Mouse (Mus musculus) intestine, postnatal 0 days (tissue): ENCODE data around the gene Nfkbid. TPM values are rescaled to one million over a fixed set of nuclear protein-coding genes. Genes with fewer than 3 reads are reported as not detected.

Experiments
- ATAC-seq: fragments of 200-750 bp; cut with Nextera tagmentation; 2 replicates; pipeline ENCODE4 v1.8.0; 2017; ENCODE audit warnings: mild to moderate bottlenecking, moderate TSS enrichment, moderate library complexity
- H3K27ac ChIP-seq: fragments of 300-500 bp; sonication (generic); 2 replicates; pipeline ENCODE4 v1.5.1; 2014; ENCODE audit warnings: mild to moderate bottlenecking, low read depth, low read length, moderate library complexity
- H3K27me3 ChIP-seq: fragments of 300-500 bp; sonication (generic); replicated peaks from 2 replicates; pipeline ENCODE4 v1.6.1; 2014; ENCODE audit warnings: low read length, mixed read lengths; ENCODE audit not compliant: control insufficient read depth, insufficient read depth
- H3K36me3 ChIP-seq: fragments of 300-500 bp; sonication (generic); 2 replicates; pipeline ENCODE4 v1.6.1; 2014; ENCODE audit warnings: mild to moderate bottlenecking, moderate library complexity; ENCODE audit not compliant: control insufficient read depth, insufficient read depth
- H3K4me1 ChIP-seq: fragments of 300-500 bp; sonication (generic); replicated peaks from 2 replicates; pipeline ENCODE4 v1.6.1; 2014; ENCODE audit warnings: antibody characterized with exemption, low read length, mixed read lengths; ENCODE audit not compliant: control insufficient read depth, insufficient read depth
- H3K4me2 ChIP-seq: fragments of 300-500 bp; sonication (generic); replicated peaks from 2 replicates; pipeline ENCODE4 v1.6.1; 2014; ENCODE audit warnings: low read depth, mild to moderate bottlenecking, moderate library complexity
- H3K4me3 ChIP-seq: fragments of 300-500 bp; sonication (generic); 2 replicates; pipeline ENCODE4 v1.5.1; 2014; ENCODE audit warnings: low read depth, low read length
- H3K9ac ChIP-seq: fragments of 300-500 bp; sonication (generic); 2 replicates; pipeline ENCODE4 v1.6.1; 2014; ENCODE audit warnings: mild to moderate bottlenecking, low read depth, low read length
- H3K9me3 ChIP-seq: fragments of 300-500 bp; sonication (generic); 2 replicates; pipeline ENCODE4 v1.6.1; 2016; ENCODE audit warnings: mixed run types; ENCODE audit not compliant: control insufficient read depth
- CTCF ChIP-seq: sonication (generic); IDR thresholded peaks from 2 replicates; pipeline ENCODE4 v1.5.1; 2016; ENCODE audit warnings: low read depth, mild to moderate bottlenecking, control low read depth, antibody characterized with exemption, moderate library complexity
- WGBS: fragments of 180-500 bp; shearing (Covaris S2); extraction: QIAGEN DNeasy Blood & Tissue Kit; methylation state at CpG from one replicate; pipeline ENCODE4 v1.1.7; 2014; 5-methylcytosine and 5-hydroxymethylcytosine counted together
- polyA plus RNA-seq: library from polyadenylated mRNA; unstranded; fragments of >200 nt; fragmentation: Nextera tagmentation; extraction: Ambion mirVana; gene quantifications from 2 replicates; pipeline ENCODE4 v1.2.1, GENCODE M21; 2015

Gene Nfkbid
- polyA plus RNA-seq, 1 experiment from 2014 or later = 1.3 TPM

GRCm38 (mm10) chr7:30412735-30413147 is 8.8 kb upstream of the Nfkbid start:
- no peaks in the 10 kb centered on the region for H3K4me1 ChIP-seq
- no peaks in the 10 kb centered on the region for H3K36me3 ChIP-seq
- no peak overlapping the region for H3K27ac ChIP-seq
- H3K4me2 ChIP-seq = no peak overlapping the region
- no peak for ATAC-seq
- TF ChIP-seq CTCF = no peak
- H3K9me3 ChIP-seq = no peaks in the 10 kb centered on the region
- H3K4me3 ChIP-seq = no peak overlapping the region
- H3K27me3 ChIP-seq = no peaks in the 10 kb centered on the region
- no peak overlapping the region for H3K9ac ChIP-seq
- WGBS = 58% methylated on average over 4 of the region's 4 CpGs

GRCm38 (mm10) chr7:30413596-30413995 is 7.9 kb upstream of the Nfkbid start, which contains the start of gene Tyrobp:
Gene Tyrobp, plus strand, starts transcription at chr7:30413760.
- no peaks in the 10 kb centered on the region for H3K9me3 ChIP-seq
- no peaks in the 10 kb centered on the region for H3K4me1 ChIP-seq
- H3K4me2 ChIP-seq = no peak within 1 kb of the TSS
- H3K9ac ChIP-seq = no peak within 1 kb of the TSS
- WGBS = 58% methylated on average over 5 of the region's 5 CpGs
- H3K27me3 ChIP-seq = no peaks in the 10 kb centered on the region
- ATAC-seq = no peak
- TF ChIP-seq CTCF = no peak
- H3K36me3 ChIP-seq = no peaks in the 10 kb centered on the region
- H3K27ac ChIP-seq = no peak within 1 kb of the TSS
- H3K4me3 ChIP-seq = no peak within 1 kb of the TSS

GRCm38 (mm10) chr7:30417856-30418255 is 3.7 kb upstream of the Nfkbid start:
- peaks cover 3% of the 10 kb centered on the region; the same call in 1 of the 2 replicates for H3K4me1 ChIP-seq
- no peak for TF ChIP-seq CTCF
- no peak overlapping the region for H3K9ac ChIP-seq
- no peaks in the 10 kb centered on the region for H3K27me3 ChIP-seq
- no peaks in the 10 kb centered on the region for H3K9me3 ChIP-seq
- WGBS = 66% methylated on average over 9 of the region's 9 CpGs
- no peaks in the 10 kb centered on the region for H3K36me3 ChIP-seq
- ATAC-seq = no peak
- H3K4me2 ChIP-seq = no peak overlapping the region
- no peak overlapping the region for H3K4me3 ChIP-seq
- no peak overlapping the region for H3K27ac ChIP-seq

- H3K4me3 ChIP-seq = no peak within 1 kb of the TSS
- peaks cover 5% of the 10 kb centered on the region; the same call in 1 of the 2 replicates for H3K4me1 ChIP-seq
- no peak for ATAC-seq
- H3K9me3 ChIP-seq = no peaks in the 10 kb centered on the region
- WGBS = 60% methylated on average over 10 of the region's 10 CpGs
- H3K27me3 ChIP-seq = no peaks in the 10 kb centered on the region
- TF ChIP-seq CTCF = 0 out of 2 replicates have a peak, but pooled peaks have one; percentile 8
- H3K27ac ChIP-seq = no peak within 1 kb of the TSS
- no peak within 1 kb of the TSS for H3K9ac ChIP-seq
- H3K4me2 ChIP-seq = no peak within 1 kb of the TSS
- H3K36me3 ChIP-seq = peaks cover 6% of the 10 kb centered on the region; the same call in 1 of the 2 replicates
Measured at GRCm38 (mm10) chr7:30419561-30420499, 1.7 kb upstream of the Nfkbid start, which contains the start of gene Hcst. Gene Hcst, minus strand, starts transcription at chr7:30419854.

- no peak for TF ChIP-seq CTCF
- 73% methylated on average over 3 of the region's 3 CpGs for WGBS
- H3K4me2 ChIP-seq = no peak overlapping the region
- H3K27me3 ChIP-seq = no peaks in the 10 kb centered on the region
- peaks cover 5% of the 10 kb centered on the region; the same call in 1 of the 2 replicates for H3K4me1 ChIP-seq
- no peak for ATAC-seq
- H3K9ac ChIP-seq = no peak overlapping the region
- H3K27ac ChIP-seq = no peak overlapping the region
- H3K36me3 ChIP-seq = peaks cover 10% of the 10 kb centered on the region; the same call in 1 of the 2 replicates
- H3K4me3 ChIP-seq = no peak overlapping the region
- H3K9me3 ChIP-seq = no peaks in the 10 kb centered on the region
Measured at GRCm38 (mm10) chr7:30420673-30421072, 859 bp upstream of the Nfkbid start.

- Histone ChIP-seq H3K4me2 (peak overlapping the region; percentile 94), H3K27me3 (no peaks in the 10 kb centered on the region), H3K4me3 (peak overlapping the region; percentile 38), H3K4me1 (peaks cover 5% of the 10 kb centered on the region; the same call in 1 of the 2 replicates), H3K36me3 (peaks cover 18% of the 10 kb centered on the region; the same call in 1 of the 2 replicates), H3K9ac (peak overlapping the region; percentile 35), H3K27ac (peak overlapping the region; percentile 37), H3K9me3 (no peaks in the 10 kb centered on the region)
- under 1% methylated on average over 45 of the region's 45 CpGs for WGBS
- ATAC-seq = peak; percentile 81
- TF ChIP-seq CTCF = no peak
Measured at GRCm38 (mm10) chr7:30421890-30422435, 431 bp downstream of the Nfkbid start.
